Mouse (Mus musculus): ENCODE results near the gene Ccdc85c. TPM values are rescaled to one million over a fixed set of nuclear protein-coding genes. Genes with fewer than 3 reads are reported as not detected.

Gene Ccdc85c
- total and polyA plus RNA-seq, 3 experiments: 27.1 to 43.9 (median 39.2) TPM

- intact Hi-C loops (cut with DNase I): no loop called here
- no peak overlapping the region for H3K4me3 ChIP-seq
- H3K9ac ChIP-seq (ENCODE audit: low read depth, low read length): no peak overlapping the region
- no peaks in the 10 kb centered on the region for H3K79me2 ChIP-seq (replicated peaks; ENCODE audit: control insufficient read depth, insufficient read depth, low read length)
- no peak for TF ChIP-seq EP300 (IDR thresholded peaks at IDR 0.05; ENCODE audit: insufficient read depth, low read depth, low read length)
- TF ChIP-seq CTCF (IDR thresholded peaks at IDR 0.05): no peak
- TF ChIP-seq POLR2A (IDR thresholded peaks at IDR 0.05; ENCODE audit: insufficient read depth, low read depth, low read length): no peak
- H3K27ac ChIP-seq: no peak overlapping the region
- H3K27me3 ChIP-seq (ENCODE audit: control insufficient read depth, insufficient read depth, low read length): no peaks in the 10 kb centered on the region
- 55% methylated on average over 14 of the region's 14 CpGs for WGBS
- DNase-seq: no peak
- H3K4me1 ChIP-seq (ENCODE audit: control insufficient read depth, insufficient read depth, low read length): peaks cover 1% of the 10 kb centered on the region
- H3K36me3 ChIP-seq (ENCODE audit: control insufficient read depth, insufficient read depth, low read length): no peaks in the 10 kb centered on the region
Measured at GRCm38 (mm10) chr12:108284455-108285224, 9.4 kb upstream of the Ccdc85c start.

GRCm38 (mm10) chr12:108278221-108278918, 3.1 kb upstream of the Ccdc85c start:
- Histone ChIP-seq H3K4me1 (ENCODE audit: control insufficient read depth, insufficient read depth, low read length) (peaks cover 1% of the 10 kb centered on the region), H3K27ac (no peak overlapping the region), H3K9ac (ENCODE audit: low read depth, low read length) (no peak overlapping the region), H3K79me2 (replicated peaks; ENCODE audit: control insufficient read depth, insufficient read depth, low read length) (no peaks in the 10 kb centered on the region), H3K27me3 (ENCODE audit: control insufficient read depth, insufficient read depth, low read length) (no peaks in the 10 kb centered on the region), H3K4me3 (no peak overlapping the region), H3K36me3 (ENCODE audit: control insufficient read depth, insufficient read depth, low read length) (no peaks in the 10 kb centered on the region)
- 69% methylated on average over 15 of the region's 15 CpGs for WGBS
- TF ChIP-seq CTCF (IDR thresholded peaks at IDR 0.05): no peak
- TF ChIP-seq EP300 (IDR thresholded peaks at IDR 0.05; ENCODE audit: insufficient read depth, low read depth, low read length): no peak
- TF ChIP-seq POLR2A (IDR thresholded peaks at IDR 0.05; ENCODE audit: insufficient read depth, low read depth, low read length): no peak
- DNase-seq: no peak
- intact Hi-C loops (cut with DNase I): no loop called here

- Histone ChIP-seq H3K79me2 (replicated peaks; ENCODE audit: control insufficient read depth, insufficient read depth, low read length) (no peaks in the 10 kb centered on the region), H3K27ac (no peak overlapping the region), H3K4me3 (no peak overlapping the region), H3K9ac (ENCODE audit: low read depth, low read length) (no peak overlapping the region), H3K36me3 (ENCODE audit: control insufficient read depth, insufficient read depth, low read length) (no peaks in the 10 kb centered on the region), H3K27me3 (ENCODE audit: control insufficient read depth, insufficient read depth, low read length) (no peaks in the 10 kb centered on the region), H3K4me1 (ENCODE audit: control insufficient read depth, insufficient read depth, low read length) (peaks cover 5% of the 10 kb centered on the region)
- TF ChIP-seq CTCF (IDR thresholded peaks at IDR 0.05) (0 out of 2 replicates have a peak, but pooled peaks have one; percentile 23), EP300 (IDR thresholded peaks at IDR 0.05; ENCODE audit: insufficient read depth, low read depth, low read length) (no peak), POLR2A (IDR thresholded peaks at IDR 0.05; ENCODE audit: insufficient read depth, low read depth, low read length) (no peak)
- intact Hi-C loops (cut with DNase I): no loop called here
- 53% methylated on average over 12 of the region's 12 CpGs for WGBS
- no peak for DNase-seq
Measured at GRCm38 (mm10) chr12:108277341-108277841, 2.2 kb upstream of the Ccdc85c start.

- Histone ChIP-seq H3K36me3 (ENCODE audit: control insufficient read depth, insufficient read depth, low read length) (no peaks in the 10 kb centered on the region), H3K4me1 (ENCODE audit: control insufficient read depth, insufficient read depth, low read length) (peaks cover 13% of the 10 kb centered on the region), H3K4me3 (peak overlapping the region; percentile 65), H3K9ac (ENCODE audit: low read depth, low read length) (peak overlapping the region; percentile 64), H3K27me3 (ENCODE audit: control insufficient read depth, insufficient read depth, low read length) (no peaks in the 10 kb centered on the region), H3K79me2 (replicated peaks; ENCODE audit: control insufficient read depth, insufficient read depth, low read length) (no peaks in the 10 kb centered on the region), H3K27ac (peak overlapping the region; percentile 88)
- no peak for TF ChIP-seq EP300 (IDR thresholded peaks at IDR 0.05; ENCODE audit: insufficient read depth, low read depth, low read length)
- no peak for TF ChIP-seq CTCF (IDR thresholded peaks at IDR 0.05)
- no peak for TF ChIP-seq POLR2A (IDR thresholded peaks at IDR 0.05; ENCODE audit: insufficient read depth, low read depth, low read length)
- WGBS: 2% methylated on average over 47 of the region's 47 CpGs
- intact Hi-C loops (cut with DNase I): no loop called here
- DNase-seq: peak in 1 of 2 experiments; percentile 57
Measured at GRCm38 (mm10) chr12:108275920-108276822, 946 bp upstream of the Ccdc85c start.

GRCm38 (mm10) chr12:108275508-108275890, 274 bp upstream of the Ccdc85c start:
- Histone ChIP-seq H3K79me2 (replicated peaks; ENCODE audit: control insufficient read depth, insufficient read depth, low read length) (no peaks in the 10 kb centered on the region), H3K27ac (peak overlapping the region; percentile 88), H3K27me3 (ENCODE audit: control insufficient read depth, insufficient read depth, low read length) (no peaks in the 10 kb centered on the region), H3K4me3 (peak overlapping the region; percentile 65), H3K4me1 (ENCODE audit: control insufficient read depth, insufficient read depth, low read length) (peaks cover 14% of the 10 kb centered on the region), H3K9ac (ENCODE audit: low read depth, low read length) (peak overlapping the region; percentile 64), H3K36me3 (ENCODE audit: control insufficient read depth, insufficient read depth, low read length) (no peaks in the 10 kb centered on the region; the same call in 1 of the 2 replicates)
- peak; percentile 99 for DNase-seq
- 1% methylated on average over 37 of the region's 37 CpGs for WGBS
- intact Hi-C loops (cut with DNase I): no loop called here
- TF ChIP-seq EP300 (IDR thresholded peaks at IDR 0.05; ENCODE audit: insufficient read depth, low read depth, low read length) (no peak), POLR2A (IDR thresholded peaks at IDR 0.05; ENCODE audit: insufficient read depth, low read depth, low read length) (peak; percentile 13; the same call in 1 of the 2 replicates), CTCF (IDR thresholded peaks at IDR 0.05) (no peak)

Measured in heart, adult 2 months (tissue).